Mouse (Mus musculus) bone marrow macrophage, adult 2 months (primary cell): Measurements from ENCODE around the gene Szrd1.

ENCODE experiments used
- CTCF ChIP-seq: IDR thresholded peaks from 2 replicates; pipeline ENCODE4 v1.5.1; 2012; ENCODE audit warnings: low read depth, mild to moderate bottlenecking, low read length, moderate library complexity
- POLR2A ChIP-seq: IDR thresholded peaks from 2 replicates; pipeline ENCODE4 v1.6.1; 2012; ENCODE audit warnings: mild to moderate bottlenecking, low read depth, low read length, borderline replicate concordance

DNA sequence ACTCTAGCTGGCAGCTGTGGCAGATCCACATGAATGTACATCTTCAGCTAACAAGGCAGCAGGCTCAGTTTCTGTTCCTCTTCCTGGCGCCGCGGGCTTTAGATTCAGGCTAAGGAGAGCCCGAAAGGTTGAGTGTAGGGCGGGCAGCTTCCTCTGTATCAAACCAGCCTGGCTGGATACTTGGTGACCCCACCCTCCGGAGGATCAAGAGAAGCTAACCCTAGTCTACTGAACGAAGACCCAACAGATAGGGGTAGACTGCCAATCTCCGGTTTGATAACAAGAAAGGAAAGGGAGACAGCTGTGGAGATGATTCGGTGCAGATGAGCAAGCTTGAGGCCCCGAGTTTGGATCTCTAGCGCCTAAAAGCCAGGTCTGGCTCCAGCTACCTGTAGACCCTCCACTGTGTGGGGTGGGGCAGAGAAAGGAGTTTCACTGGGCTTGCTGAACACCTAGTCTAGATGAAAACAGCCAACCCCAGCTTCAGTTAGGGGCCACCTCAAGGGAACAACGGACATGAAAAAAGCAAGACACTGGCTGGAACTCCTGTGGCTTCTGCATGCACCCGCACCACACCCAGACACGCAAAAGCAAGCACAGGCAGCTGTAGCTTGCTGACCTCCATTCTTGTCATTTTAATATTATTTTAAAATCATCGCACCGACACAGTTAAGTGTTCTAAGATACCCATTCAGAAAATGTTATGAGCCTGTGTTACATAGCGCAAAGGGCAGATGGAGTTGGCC lies 62.6 kb downstream of the Szrd1 start:
- TF ChIP-seq CTCF, result no peak
- TF ChIP-seq POLR2A, result no peak
